In the genomic region with DNA sequence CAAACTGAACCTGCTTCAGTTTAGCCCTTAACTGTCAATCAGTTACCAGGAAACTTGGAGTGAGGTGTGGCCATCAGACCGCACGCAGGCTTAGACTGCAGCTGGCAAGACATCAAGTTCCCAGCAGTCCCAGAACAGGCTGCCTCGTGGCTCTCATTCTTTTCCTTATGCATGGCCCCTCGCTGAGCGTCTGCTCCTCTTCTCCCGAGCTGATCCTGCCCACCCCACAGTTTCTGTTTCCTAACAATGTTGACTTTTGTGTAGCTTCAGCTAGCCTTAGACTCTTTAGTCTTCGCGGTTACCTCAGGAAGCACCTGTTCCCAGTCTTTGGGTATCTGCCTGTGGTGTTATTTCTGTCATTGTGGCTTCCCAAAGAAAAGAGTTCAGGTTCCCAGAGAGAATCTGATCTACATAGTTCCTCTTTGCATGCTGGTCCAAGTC, we compare ENCODE assay signal across 9 mouse cellular contexts.
DNase-seq lines count a peak whose midpoint lies in the region; ATAC-seq and TF ChIP-seq lines count a peak whose summit lies in the region.
"Had no signal": no experiment of that assay in that cellular context is flagged by ENCODE, and none has a peak within 500 bp of the region (broad histone marks: within the 10 kb centered on the region; RNA-seq: fewer than 3 reads in every experiment).

No protein-coding gene starts in this region.

- peaks cover 10% of the 10 kb centered on the region; the same call in 1 of the 2 replicates for H3K4me1 ChIP-seq in liver, adult 2 months (ENCODE audit: control insufficient read depth, insufficient read depth, low read length)
- H3K4me1 ChIP-seq in hindbrain, embryonic 16.5 days (ENCODE audit: control insufficient read depth, insufficient read depth, low read depth, low read length) = peaks cover 7% of the 10 kb centered on the region

- H3K9ac ChIP-seq in liver, adult 2 months (ENCODE audit: low read depth, low read length) = no peak overlapping the region
- no peak overlapping the region for H3K9ac ChIP-seq in hindbrain, embryonic 16.5 days (ENCODE audit: low read depth, low read length)
- H3K9ac ChIP-seq: midbrain, embryonic 12.5 days had no signal

- no peak overlapping the region for H3K4me2 ChIP-seq in hindbrain, embryonic 16.5 days (ENCODE audit: low read length)
- H3K4me2 ChIP-seq: midbrain, embryonic 12.5 days had no signal

- DNase-seq in liver, adult 2 months (ENCODE audit: extremely low read depth, low read depth, low spot score) = peak; percentile 63
- DNase-seq in liver = no peak
- DNase-seq in heart, postnatal 10 days = peak; percentile 41 to 43
- peak; percentile 51 to 70 for DNase-seq in kidney, postnatal 4 days
- peak; percentile 18 for DNase-seq in thymus, postnatal 10 days (ENCODE audit: low spot score in 2 of 2)
- DNase-seq in MN1 (ENCODE audit: low spot score) = no peak
- no peak for DNase-seq in frontal cortex, postnatal 36 days (ENCODE audit: low spot score in 2 of 2)

- H3K4me3 ChIP-seq in liver, adult 2 months (ENCODE audit: insufficient read depth, low read depth, low read length) = no peak overlapping the region
- no peak overlapping the region for H3K4me3 ChIP-seq in hindbrain, embryonic 16.5 days (ENCODE audit: low read length)
- H3K4me3 ChIP-seq: midbrain, embryonic 12.5 days had no signal

- no peaks in the 10 kb centered on the region for H3K36me3 ChIP-seq in liver, adult 2 months (ENCODE audit: control insufficient read depth, insufficient read depth, low read length)
- no peaks in the 10 kb centered on the region for H3K36me3 ChIP-seq in hindbrain, embryonic 16.5 days (ENCODE audit: control insufficient read depth, insufficient read depth, low read length)
- H3K36me3 ChIP-seq: midbrain, embryonic 12.5 days had no signal

- no peak for TF ChIP-seq CTCF in liver, adult 2 months (IDR thresholded peaks at IDR 0.05; ENCODE audit: low read depth, low read length)

- H3K27me3 ChIP-seq in liver, adult 2 months (ENCODE audit: control insufficient read depth, insufficient read depth, low read length) = no peaks in the 10 kb centered on the region
- no peaks in the 10 kb centered on the region for H3K27me3 ChIP-seq in hindbrain, embryonic 16.5 days (replicated peaks; ENCODE audit: control insufficient read depth, insufficient read depth, low read length)

- intact Hi-C loops in heart, postnatal 10 days (cut with DNase I) = no loop called here

- no peak for TF ChIP-seq POLR2A in liver, adult 2 months (IDR thresholded peaks at IDR 0.05; ENCODE audit: extremely low read depth, insufficient read depth, low read length)

- 43% methylated on average over 8 of the region's 8 CpGs for WGBS in liver, adult 2 months
- WGBS in hindbrain, embryonic 16.5 days = 38% methylated on average over 8 of the region's 8 CpGs

- H3K9me3 ChIP-seq in hindbrain, embryonic 16.5 days (ENCODE audit: control insufficient read depth, low read length) = no peaks in the 10 kb centered on the region
- H3K9me3 ChIP-seq: midbrain, embryonic 12.5 days had no signal

- ATAC-seq in hindbrain, embryonic 16.5 days = no peak

- H3K27ac ChIP-seq in liver, adult 2 months (replicated peaks; ENCODE audit: insufficient read depth, low read depth, low read length) = no peak overlapping the region
- no peak overlapping the region for H3K27ac ChIP-seq in hindbrain, embryonic 16.5 days (ENCODE audit: low read depth, low read length)
- H3K27ac ChIP-seq: midbrain, embryonic 12.5 days had no signal

- H3K79me2 ChIP-seq in liver, adult 2 months (ENCODE audit: control insufficient read depth, insufficient read depth, low read length) = no peaks in the 10 kb centered on the region

Comparison
In these comparisons a context has a peak if more than half of its experiments do, and no peak if none do; other contexts are left out.
1. DNase-seq: peak in liver, adult 2 months (single experiment), heart, postnatal 10 days (2 of 2), kidney, postnatal 4 days (2 of 2) and thymus, postnatal 10 days (2 of 2); none in liver (single experiment), MN1 (single experiment) and frontal cortex, postnatal 36 days (0 of 2).